Mouse (Mus musculus) midbrain, embryonic 12.5 days (tissue): ENCODE results near the gene Slc7a6os. TPM values are rescaled to one million over a fixed set of nuclear protein-coding genes. Genes with fewer than 3 reads are reported as not detected.

Experiments used
- ATAC-seq: fragments of 200-750 bp; cut with Nextera tagmentation; 2 replicates; pipeline ENCODE4 v1.8.0; 2017; ENCODE audit warnings: low read depth, moderate TSS enrichment, moderate library complexity; ENCODE audit not compliant: low FRiP score
- H3K27ac ChIP-seq: fragments of 300-500 bp; sonication (generic); replicated peaks from 2 replicates; pipeline ENCODE4 v1.5.1; 2016; ENCODE audit warnings: mild to moderate bottlenecking
- H3K27me3 ChIP-seq: fragments of 300-500 bp; sonication (generic); 2 replicates; pipeline ENCODE4 v1.6.1; 2016; ENCODE audit warnings: mild to moderate bottlenecking
- H3K36me3 ChIP-seq: fragments of 300-500 bp; sonication (generic); 2 replicates; pipeline ENCODE4 v1.6.1; 2016
- H3K4me1 ChIP-seq: fragments of 300-500 bp; sonication (generic); 2 replicates; pipeline ENCODE4 v1.6.1; 2016
- H3K4me2 ChIP-seq: fragments of 300-500 bp; sonication (generic); replicated peaks from 2 replicates; pipeline ENCODE4 v1.6.1; 2016; ENCODE audit warnings: mild to moderate bottlenecking, moderate library complexity
- H3K4me3 ChIP-seq: fragments of 300-500 bp; sonication (generic); 2 replicates; pipeline ENCODE4 v1.5.1; 2016; ENCODE audit warnings: mild to moderate bottlenecking
- H3K9ac ChIP-seq: fragments of 300-500 bp; sonication (generic); replicated peaks from 2 replicates; pipeline ENCODE4 v1.6.1; 2016; ENCODE audit warnings: mild to moderate bottlenecking, moderate library complexity
- H3K9me3 ChIP-seq: fragments of 300-500 bp; sonication (generic); 2 replicates; pipeline ENCODE4 v1.6.1; 2016; ENCODE audit warnings: mild to moderate bottlenecking
- WGBS: fragments of 180-500 bp; shearing (Covaris S2); methylation state at CpG from one replicate; pipeline ENCODE4 v1.1.7; 2016; 5-methylcytosine and 5-hydroxymethylcytosine counted together
- polyA plus RNA-seq: library from polyadenylated mRNA; unstranded; fragments of >200 nt; fragmentation: Nextera tagmentation; extraction: Ambion mirVana; gene quantifications from 2 replicates; pipeline ENCODE4 v1.2.1, GENCODE M21; 2016

Slc7a6os gene
- polyA plus RNA-seq, 1 experiment from 2014 or later = 39.4 TPM

GRCm38 (mm10) chr8:106173566-106173965, 37.2 kb downstream of the Slc7a6os start:
- Histone ChIP-seq H3K4me1 (peaks cover 19% of the 10 kb centered on the region), H3K4me3 (no peak overlapping the region), H3K9me3 (no peaks in the 10 kb centered on the region), H3K36me3 (no peaks in the 10 kb centered on the region), H3K4me2 (no peak overlapping the region), H3K27ac (no peak overlapping the region), H3K9ac (no peak overlapping the region), H3K27me3 (no peaks in the 10 kb centered on the region)
- ATAC-seq = no peak
- 95% methylated on average over 3 of the region's 3 CpGs for WGBS

DNA sequence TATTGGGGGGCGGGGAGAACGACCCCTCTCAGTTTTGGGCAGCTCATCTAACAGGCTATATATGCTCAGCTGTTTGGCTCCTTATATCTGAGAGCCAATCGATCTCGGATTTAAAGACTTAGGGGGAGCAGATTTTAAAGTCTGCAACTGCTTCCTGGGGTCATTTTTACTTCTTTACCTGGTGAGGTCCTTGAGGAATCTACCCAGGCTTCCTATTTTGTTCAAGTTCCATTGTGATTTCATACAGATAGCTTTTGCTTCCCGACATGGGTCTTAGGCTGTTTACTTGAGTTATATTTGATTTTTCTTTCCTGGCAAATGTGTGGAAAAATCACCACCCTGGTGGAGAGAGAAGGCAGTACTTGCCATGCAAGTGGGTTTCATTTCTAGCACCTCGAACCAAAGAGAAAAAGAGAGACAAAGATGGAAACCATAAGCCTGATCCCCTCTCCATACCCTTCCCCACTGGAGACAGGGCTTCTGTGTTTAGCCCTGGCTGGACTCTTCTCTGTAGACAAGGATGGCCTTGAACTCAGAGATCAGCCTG, 40.7 kb downstream of the Slc7a6os start:
- Histone ChIP-seq H3K36me3 (no peaks in the 10 kb centered on the region), H3K27ac (no peak overlapping the region), H3K4me3 (peak overlapping the region; percentile 91), H3K4me1 (peaks cover 10% of the 10 kb centered on the region), H3K27me3 (no peaks in the 10 kb centered on the region), H3K9me3 (no peaks in the 10 kb centered on the region), H3K9ac (peak overlapping the region; percentile 87), H3K4me2 (peak overlapping the region; percentile 85)
- no peak for ATAC-seq
- WGBS = 46% methylated on average over 6 of the region's 6 CpGs

GRCm38 (mm10) chr8:106169017-106169933, 41.5 kb downstream of the Slc7a6os start:
- peak overlapping the region; percentile 87 for H3K9ac ChIP-seq
- peak; percentile 64 for ATAC-seq
- no peaks in the 10 kb centered on the region for H3K27me3 ChIP-seq
- peaks cover 3% of the 10 kb centered on the region; the same call in 1 of the 2 replicates for H3K36me3 ChIP-seq
- H3K4me2 ChIP-seq = peak overlapping the region; percentile 85
- H3K27ac ChIP-seq = peak overlapping the region; percentile 87
- H3K9me3 ChIP-seq = no peaks in the 10 kb centered on the region
- 3% methylated on average over 51 of the region's 54 CpGs for WGBS
- H3K4me3 ChIP-seq = peak overlapping the region; percentile 91
- H3K4me1 ChIP-seq = peaks cover 10% of the 10 kb centered on the region

DNA sequence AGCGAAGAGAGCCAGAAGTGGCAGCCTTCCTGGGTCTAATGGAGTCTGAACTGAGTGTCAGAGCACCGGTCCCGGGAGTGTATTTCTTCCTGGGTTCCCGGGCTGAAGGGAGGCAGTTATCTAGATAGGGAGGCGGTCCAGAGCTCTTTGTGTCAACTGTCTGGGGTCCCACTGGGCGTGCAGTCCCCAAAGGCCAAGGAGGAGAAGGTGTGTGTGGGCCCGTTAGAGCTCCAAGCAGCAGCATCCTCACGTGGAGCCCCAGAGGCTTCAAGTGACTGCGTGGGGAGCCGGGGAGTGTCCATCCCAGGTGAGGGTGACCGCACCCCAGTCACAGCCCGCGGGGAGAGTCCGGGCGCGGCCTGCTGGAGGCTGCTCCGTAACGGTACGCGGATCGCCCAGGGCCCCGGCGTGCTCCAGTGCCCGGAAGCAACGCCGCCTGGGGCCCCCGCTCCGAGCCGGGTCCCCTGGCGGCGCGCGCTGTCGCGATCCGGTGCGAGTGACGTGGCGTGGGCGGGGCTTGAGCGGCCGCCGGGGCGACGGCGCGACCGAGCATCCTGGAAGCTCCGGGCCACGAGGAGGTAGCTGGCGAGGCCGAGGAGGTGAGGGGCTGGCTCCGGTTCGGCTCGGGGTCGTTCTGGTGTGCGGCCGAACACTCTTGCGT, 42.2 kb downstream of the Slc7a6os start, which contains the start of gene Slc7a6:
Gene Slc7a6 (plus strand): TSS at position 502 of the 661 bp plus-strand sequence.
- Histone ChIP-seq H3K9me3 (no peaks in the 10 kb centered on the region), H3K4me1 (peaks cover 10% of the 10 kb centered on the region), H3K4me2 (peak within 1 kb of the TSS; percentile 85), H3K4me3 (peak within 1 kb of the TSS; percentile 91), H3K27ac (peak within 1 kb of the TSS; percentile 87), H3K36me3 (peaks cover 11% of the 10 kb centered on the region), H3K27me3 (no peaks in the 10 kb centered on the region), H3K9ac (peak within 1 kb of the TSS; percentile 87)
- ATAC-seq = peak; percentile 90
- 1% methylated on average over 59 of the region's 59 CpGs for WGBS

DNA sequence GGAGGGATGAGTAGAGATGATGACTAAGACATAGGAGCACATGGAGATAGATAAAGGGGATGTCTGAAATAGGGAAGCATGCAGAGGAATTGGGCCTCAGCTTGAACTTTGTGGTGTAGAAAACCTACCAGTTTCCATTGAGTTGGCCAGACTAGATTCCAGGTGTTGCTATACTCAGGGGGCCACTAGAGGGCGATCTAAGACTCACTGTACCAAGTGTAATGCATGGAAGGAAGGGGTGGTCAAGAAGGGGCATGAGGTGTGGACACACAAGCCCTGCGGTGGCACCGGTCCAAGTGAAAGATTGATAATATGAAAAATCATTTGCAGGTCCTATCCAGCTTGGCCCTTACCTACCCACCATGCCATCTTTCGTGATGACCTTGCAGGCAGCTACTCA, 45.3 kb downstream of the Slc7a6os start:
- H3K4me1 ChIP-seq = peaks cover 10% of the 10 kb centered on the region
- H3K27ac ChIP-seq = no peak overlapping the region
- H3K9ac ChIP-seq = no peak overlapping the region
- WGBS = 51% methylated on average over 4 of the region's 4 CpGs
- ATAC-seq = no peak
- no peak overlapping the region for H3K4me3 ChIP-seq
- H3K4me2 ChIP-seq = no peak overlapping the region
- no peaks in the 10 kb centered on the region for H3K27me3 ChIP-seq
- peaks cover 41% of the 10 kb centered on the region for H3K36me3 ChIP-seq
- no peaks in the 10 kb centered on the region for H3K9me3 ChIP-seq

DNA sequence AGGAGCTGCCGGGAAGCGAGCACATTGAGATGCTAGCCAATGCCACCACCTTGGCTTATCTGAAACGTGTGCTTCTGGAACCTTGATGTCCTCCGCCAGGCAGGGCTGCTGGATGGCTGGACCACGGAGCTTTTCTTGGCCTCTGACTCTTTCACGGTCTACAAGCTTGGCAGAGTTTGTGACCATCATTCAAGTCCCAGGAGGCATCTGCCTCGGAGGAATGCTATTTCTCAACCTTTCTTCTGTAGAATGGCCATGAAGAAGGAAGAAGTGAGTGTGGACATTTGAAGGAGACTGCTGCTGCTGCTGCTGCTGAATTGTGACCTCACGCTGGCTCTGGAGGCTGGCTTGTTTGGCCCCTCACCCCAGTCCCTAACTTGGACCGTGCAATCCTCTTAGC, 47.5 kb downstream of the Slc7a6os start:
- Histone ChIP-seq H3K27me3 (no peaks in the 10 kb centered on the region), H3K4me3 (no peak overlapping the region), H3K9ac (no peak overlapping the region), H3K36me3 (peaks cover 45% of the 10 kb centered on the region), H3K4me2 (no peak overlapping the region), H3K27ac (no peak overlapping the region), H3K4me1 (peaks cover 3% of the 10 kb centered on the region; the same call in 1 of the 2 replicates), H3K9me3 (no peaks in the 10 kb centered on the region)
- ATAC-seq = no peak
- WGBS = 96% methylated on average over 9 of the region's 9 CpGs

DNA sequence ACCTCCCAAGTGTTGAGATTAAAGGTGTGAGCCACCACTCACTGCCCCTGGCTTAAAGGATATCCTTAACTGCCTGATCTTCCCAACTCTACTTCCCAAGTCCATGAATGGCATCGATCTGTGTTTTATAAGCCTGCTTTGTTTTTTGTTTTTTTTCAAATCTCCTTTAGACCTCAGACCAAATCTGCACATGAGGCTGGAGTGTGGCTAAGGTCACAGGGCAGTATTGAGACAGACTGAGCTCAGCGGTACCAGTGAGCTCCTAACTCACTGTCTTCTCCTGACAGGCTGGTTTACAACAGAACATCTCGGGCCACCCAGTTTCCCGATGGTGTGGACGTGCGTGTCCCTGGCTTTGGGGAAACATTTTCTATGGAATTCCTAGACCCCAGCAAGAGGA, 50.9 kb downstream of the Slc7a6os start:
- Histone ChIP-seq H3K4me1 (no peaks in the 10 kb centered on the region), H3K27me3 (no peaks in the 10 kb centered on the region), H3K9ac (no peak overlapping the region), H3K27ac (no peak overlapping the region), H3K4me2 (no peak overlapping the region), H3K36me3 (peaks cover 54% of the 10 kb centered on the region), H3K9me3 (no peaks in the 10 kb centered on the region), H3K4me3 (no peak overlapping the region)
- WGBS = 92% methylated on average over 6 of the region's 6 CpGs
- no peak for ATAC-seq

- Histone ChIP-seq H3K9ac (no peak overlapping the region), H3K4me1 (no peaks in the 10 kb centered on the region), H3K36me3 (peaks cover 45% of the 10 kb centered on the region), H3K27ac (no peak overlapping the region), H3K4me2 (no peak overlapping the region), H3K4me3 (no peak overlapping the region), H3K9me3 (no peaks in the 10 kb centered on the region), H3K27me3 (no peaks in the 10 kb centered on the region)
- no peak for ATAC-seq
- WGBS = 94% methylated on average over 10 of the region's 10 CpGs
Observed at GRCm38 (mm10) chr8:106158381-106158780, 52.4 kb downstream of the Slc7a6os start.

DNA sequence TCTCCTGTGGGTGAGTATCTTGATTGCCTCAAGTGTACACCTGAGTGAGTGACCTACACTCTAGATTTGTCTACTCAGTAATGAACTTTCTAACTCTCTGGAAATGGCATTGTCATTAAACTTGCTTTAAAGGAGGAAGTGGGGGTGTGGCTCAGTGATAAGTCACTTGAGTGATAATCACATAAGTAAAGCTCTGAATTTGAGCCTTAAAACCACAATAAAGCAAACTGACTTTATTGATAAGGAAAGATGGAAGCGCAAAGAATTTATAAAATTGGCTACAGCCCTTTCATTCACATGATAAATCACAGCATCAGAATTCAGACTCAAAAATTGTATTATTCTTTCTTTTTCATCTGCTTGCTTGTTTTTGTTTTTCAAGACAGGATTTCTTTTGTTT, 53.3 kb downstream of the Slc7a6os start:
- WGBS = 90% methylated on average over 1 of the region's 1 CpGs
- Histone ChIP-seq H3K4me3 (no peak overlapping the region), H3K4me2 (no peak overlapping the region), H3K4me1 (no peaks in the 10 kb centered on the region), H3K27me3 (no peaks in the 10 kb centered on the region), H3K36me3 (peaks cover 36% of the 10 kb centered on the region), H3K9ac (no peak overlapping the region), H3K9me3 (no peaks in the 10 kb centered on the region), H3K27ac (no peak overlapping the region)
- ATAC-seq = no peak

- WGBS = 82% methylated on average over 4 of the region's 4 CpGs
- no peak for ATAC-seq
- no peak overlapping the region for H3K4me2 ChIP-seq
- H3K9ac ChIP-seq = no peak overlapping the region
- H3K4me1 ChIP-seq = peaks cover 13% of the 10 kb centered on the region
- H3K36me3 ChIP-seq = peaks cover 10% of the 10 kb centered on the region; the same call in 1 of the 2 replicates
- H3K27ac ChIP-seq = no peak overlapping the region
- no peaks in the 10 kb centered on the region for H3K27me3 ChIP-seq
- no peaks in the 10 kb centered on the region for H3K9me3 ChIP-seq
- no peak overlapping the region for H3K4me3 ChIP-seq
Observed at GRCm38 (mm10) chr8:106152876-106153275, 57.9 kb downstream of the Slc7a6os start.

GRCm38 (mm10) chr8:106151041-106151440, 59.7 kb downstream of the Slc7a6os start:
- Histone ChIP-seq H3K4me2 (peak overlapping the region; percentile 74), H3K9me3 (no peaks in the 10 kb centered on the region), H3K4me3 (peak overlapping the region; percentile 59), H3K36me3 (peaks cover 7% of the 10 kb centered on the region; the same call in 1 of the 2 replicates), H3K27me3 (no peaks in the 10 kb centered on the region), H3K9ac (0 out of 2 replicates have a peak overlapping the region, but pooled peaks have one; percentile 74), H3K4me1 (peaks cover 13% of the 10 kb centered on the region), H3K27ac (no peak overlapping the region)
- ATAC-seq = no peak
- 85% methylated on average over 9 of the region's 9 CpGs for WGBS
